Mouse (Mus musculus) urinary bladder, postnatal 4 days (tissue): ENCODE measurements around the gene Neurod2.

Source experiments
- DNase-seq, 2 experiments: peaks; one replicate each; pipeline ENCODE4 v3.0.0; 2021 to 2022; ENCODE audit warnings: low spot score in 2 of 2

The Neurod2 gene

DNA sequence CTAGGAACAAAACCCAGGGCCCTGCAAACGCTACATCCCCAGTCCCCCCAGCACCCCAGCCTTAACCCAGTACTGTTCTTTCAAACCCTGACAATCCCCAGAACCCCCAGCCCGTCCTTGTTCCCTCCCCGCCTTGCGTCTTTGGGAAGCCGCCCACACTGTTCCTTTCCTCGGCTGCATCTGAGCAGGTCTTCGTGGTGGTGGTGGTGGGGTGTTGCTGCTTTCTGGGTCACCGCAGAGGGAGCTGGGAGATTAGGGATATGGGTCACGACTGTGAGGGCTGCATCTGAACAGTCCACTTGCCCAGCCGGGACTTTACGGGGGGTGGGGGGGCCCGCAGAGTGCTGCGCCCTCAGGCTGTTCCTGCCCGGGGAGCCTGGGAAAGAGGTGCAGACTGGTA, 25.0 kb upstream of the Neurod2 start:
- DNase-seq: no peak

DNA sequence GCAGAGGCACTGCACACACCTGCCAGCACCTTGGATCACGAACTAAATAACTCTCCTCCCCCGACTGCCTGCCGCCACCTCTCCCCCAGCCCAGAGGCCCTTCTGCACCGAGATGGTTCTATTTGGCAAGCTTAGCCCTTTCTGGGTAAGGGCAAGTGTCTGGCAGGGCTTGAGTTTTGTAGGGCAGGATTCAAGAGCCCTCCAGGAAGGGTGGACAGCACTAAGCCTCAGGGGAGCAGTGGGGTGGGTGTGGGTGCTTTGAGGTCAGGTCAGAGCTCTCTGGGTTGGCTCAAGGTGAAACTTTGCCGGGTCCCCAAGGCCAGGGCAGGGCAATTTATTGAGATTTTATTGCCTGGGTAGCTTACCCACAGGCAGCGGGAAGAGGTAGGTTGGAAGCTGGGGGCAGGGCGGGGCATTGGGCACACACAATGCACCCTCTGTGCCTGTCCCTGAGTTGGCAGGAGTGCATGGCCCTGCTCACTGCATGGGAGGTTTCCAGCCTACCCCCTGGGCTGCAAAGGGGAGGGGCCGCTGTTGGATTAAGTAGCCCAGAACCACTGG, 24.3 kb upstream of the Neurod2 start:
- no peak for DNase-seq

DNA sequence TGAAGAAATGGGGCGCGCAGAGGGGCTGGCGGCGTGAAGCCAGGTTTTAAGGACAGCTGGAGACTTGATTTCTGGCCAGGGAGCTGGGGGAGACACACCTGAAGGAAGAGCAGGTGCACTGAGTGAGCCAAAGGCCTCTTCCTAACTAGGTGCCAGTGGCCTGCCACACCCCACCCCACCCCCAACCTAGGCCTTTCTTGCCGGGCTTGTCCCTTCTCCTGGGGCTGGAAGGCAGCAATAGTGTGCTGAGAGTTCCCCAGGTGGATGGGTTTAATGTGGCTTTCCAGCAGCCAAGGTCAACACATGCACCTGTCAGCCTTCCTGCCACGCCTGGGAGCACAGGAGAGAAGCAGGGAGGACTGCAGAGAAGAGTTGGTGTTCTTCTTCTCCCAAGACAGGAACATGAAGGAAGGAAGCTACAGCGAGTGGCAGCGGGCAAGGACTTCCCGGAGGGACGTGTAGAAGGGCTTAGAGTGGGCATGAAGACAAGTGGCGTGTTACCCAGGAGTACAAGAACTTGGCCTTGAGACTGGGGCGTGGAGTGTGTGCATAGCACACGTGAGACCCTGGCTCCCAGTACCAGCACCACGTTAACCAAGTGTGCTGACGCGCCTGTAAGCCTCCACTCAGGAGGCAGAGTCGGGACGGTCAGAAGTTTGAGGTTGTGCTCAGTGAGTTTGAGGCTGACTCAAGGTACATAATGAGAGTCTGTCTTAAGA, 23.0 kb upstream of the Neurod2 start:
- DNase-seq: no peak

DNA sequence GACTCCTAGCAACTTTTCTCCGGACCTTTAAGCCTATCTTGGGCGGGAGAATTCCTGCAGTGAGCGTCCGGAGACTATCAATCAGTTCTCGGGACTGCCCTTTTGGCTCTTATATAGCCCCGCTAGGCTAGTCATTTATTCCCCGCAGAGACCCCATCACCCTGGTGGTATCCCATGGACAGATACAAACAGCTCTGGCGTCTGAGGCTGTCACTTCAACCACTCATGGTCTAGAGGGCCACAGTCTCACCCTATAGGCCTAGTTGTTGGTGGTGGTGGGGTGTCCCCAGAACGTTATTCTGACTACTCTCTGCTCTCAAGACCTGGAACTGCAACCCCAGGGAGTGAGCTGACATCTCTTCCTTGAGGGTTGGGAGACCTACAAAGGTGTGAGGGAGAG, 19.9 kb upstream of the Neurod2 start:
- DNase-seq: no peak

DNA sequence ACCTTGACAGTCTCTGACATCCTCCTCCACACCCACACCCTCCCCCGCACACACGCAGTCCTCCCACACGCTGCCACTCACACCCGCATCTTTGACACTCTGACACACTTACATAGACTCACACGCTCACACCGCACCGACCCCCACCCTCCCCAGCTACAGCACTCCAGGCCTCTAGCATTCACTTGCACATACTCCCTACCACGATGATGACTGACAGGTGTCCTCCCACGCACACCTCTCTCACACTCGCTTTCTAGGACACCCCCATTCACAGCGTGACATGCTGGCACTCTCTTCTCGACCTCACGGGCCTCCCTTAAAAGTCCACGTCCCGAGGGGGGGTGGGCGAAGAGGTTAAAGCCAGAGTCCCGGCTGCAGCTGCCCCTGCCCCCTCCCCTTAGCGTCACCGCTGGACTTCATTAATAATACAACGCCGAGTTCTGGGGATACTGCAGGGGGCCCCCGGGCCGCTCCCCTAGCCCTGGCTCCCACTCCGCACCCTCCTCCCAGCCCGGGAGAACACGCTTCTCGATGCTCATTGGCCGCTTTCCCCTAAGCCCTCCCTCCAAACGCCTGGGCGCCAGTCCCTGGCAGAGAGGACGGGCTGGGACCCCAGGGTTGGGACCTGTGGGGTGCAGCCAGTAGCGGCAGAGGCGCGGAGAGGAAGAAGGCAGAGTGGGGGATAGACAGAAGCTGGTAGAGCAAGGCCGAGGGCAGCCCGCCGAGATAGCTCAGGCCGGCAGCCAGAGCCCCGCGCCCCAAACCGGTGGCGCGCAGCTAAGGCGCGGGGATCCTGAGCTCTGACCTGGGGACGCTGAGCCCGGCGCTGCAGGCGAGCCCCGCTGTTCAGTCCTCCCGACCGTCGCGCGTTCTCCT, 18.9 kb upstream of the Neurod2 start, which contains the start of gene Ppp1r1b:
Ppp1r1b (plus strand) TSS at position 322 of the 879 bp plus-strand sequence.
- peak in 1 of 2 experiments; percentile 33 for DNase-seq

DNA sequence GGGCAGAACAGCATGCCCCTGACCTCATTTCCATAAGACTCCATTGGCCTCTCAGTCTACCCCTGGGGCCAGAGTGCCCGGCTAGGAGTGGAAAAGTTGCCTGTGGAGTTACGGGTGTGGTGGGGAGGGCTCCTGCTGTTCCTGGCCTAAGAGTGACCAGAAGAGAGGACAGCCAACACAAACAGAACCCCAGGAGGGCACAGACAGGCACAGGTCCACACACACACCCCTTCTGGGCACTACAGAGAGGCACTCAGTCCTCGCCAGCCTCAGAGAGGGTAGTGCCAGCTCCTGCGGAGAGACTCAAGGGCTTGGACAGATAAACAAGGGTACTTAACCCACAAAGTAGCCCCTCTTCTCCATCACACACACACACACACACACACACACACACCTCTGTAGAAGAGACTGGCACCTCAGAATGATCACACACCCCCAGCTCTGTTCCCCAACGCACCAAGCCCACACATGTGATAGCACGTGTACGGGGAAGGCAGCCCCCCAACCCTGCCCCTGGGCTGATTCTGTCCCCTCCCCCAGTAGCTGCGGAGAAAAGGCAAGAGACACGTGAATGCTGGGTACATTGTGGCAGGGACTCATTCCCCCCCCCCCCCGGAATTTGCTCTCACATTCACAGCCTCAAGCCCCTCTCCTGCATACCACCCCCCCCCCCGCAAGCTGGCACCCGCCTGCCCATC, 18.1 kb upstream of the Neurod2 start:
- DNase-seq: no peak

DNA sequence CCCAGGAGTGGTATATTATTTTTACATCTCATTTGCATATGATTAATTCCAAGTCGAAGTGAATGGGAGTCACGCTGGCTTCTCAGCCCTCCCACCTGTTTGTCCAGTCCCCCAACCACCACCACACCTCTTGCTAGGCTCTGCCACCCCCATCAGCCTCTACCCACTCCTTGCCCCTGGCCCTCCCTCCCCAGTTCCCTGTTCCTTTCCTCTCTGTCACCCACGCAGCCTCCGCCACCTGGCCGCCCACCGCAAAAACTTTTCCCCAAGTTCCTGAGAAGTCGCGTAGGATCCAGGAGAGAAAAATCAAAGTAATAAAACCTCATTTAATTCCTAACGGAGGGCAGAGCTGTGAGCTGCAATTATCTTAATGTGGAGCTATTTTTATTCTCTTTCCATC, 16.7 kb upstream of the Neurod2 start:
- DNase-seq: no peak

DNA sequence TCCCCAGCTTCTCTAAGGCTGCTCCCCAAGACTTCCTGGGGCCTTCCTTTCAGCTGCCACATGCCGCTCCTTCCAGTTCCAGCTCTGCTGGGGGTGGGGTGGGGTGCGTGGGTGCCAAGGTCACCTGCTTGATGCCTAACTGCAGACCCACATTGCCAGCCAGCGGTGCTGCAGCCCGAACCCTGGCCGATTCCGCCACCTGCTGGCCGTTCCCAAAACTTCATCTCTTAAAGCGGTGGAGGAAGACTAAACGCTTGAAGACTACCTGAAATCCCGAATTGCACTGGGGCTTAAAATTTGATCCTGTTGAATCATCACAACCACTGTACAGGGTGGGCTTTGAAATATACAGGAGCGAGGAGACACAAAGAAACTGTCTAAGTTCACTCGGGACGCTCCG, 15.8 kb upstream of the Neurod2 start:
- DNase-seq: peak; percentile 60 to 87

DNA sequence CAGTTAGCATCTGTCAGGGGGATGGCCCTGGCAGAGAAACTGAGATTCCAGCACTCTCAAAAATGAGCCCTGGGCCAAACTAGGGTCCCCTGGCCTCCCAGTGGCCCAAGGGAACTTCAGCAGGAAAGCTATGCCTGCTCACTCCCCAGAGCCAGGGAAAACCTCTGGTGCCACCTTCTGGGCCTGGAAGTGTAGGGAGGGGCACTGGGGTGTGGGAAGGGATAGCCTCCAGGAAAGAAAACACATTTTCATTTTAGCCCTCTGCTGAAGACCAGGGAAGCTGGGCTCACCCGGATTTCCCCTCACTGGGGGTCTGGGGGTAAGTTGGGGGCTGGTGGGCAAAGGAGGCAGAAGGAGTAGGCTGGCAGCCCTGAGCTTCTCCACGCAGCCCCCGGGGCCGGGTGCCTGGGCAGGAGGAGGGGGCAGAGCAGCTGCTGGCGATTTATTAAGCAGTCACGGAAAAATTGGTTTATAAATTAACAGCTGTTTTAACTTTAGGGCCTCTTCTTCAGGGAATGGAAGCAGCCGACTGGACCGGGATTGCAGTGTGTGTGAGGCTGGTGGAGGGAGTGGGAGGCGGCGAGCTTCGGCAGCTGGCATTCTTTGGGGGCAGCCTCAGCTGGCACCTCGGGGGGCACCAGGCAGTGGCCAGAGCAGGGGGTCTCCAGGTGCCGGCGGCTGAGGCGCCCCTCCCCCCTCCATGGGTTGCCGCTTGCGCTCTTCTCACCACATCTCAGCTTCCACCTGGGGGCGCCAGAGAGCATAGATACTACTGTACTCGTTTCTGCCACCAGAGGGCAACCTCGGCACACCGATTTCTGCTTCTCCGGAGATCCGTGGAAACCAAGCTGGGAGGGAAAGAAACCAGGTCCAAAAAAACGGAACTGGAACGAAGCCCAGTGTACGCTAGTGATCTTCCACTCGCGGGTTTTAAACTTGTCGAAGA, 12.8 kb upstream of the Neurod2 start:
- DNase-seq: peak; percentile 83 to 92

DNA sequence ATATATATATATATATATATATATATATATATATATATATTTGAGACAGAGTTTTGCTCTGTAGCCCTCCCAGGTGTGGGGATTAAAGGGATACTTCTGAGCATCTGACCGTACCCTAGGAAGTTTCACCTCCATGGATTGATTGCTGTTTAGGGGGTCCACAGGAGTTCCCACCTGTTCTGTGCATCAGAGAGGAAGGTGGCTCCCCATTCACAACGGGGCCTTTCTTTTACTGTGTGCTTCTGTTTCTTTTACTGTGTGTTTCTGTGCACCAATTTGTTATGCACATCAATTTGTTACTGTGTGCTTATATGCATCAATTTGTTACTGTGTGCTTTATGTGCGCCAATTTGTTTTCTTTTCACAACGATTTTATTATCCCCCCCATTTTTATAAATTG, 11.7 kb upstream of the Neurod2 start:
- DNase-seq: no peak

DNA sequence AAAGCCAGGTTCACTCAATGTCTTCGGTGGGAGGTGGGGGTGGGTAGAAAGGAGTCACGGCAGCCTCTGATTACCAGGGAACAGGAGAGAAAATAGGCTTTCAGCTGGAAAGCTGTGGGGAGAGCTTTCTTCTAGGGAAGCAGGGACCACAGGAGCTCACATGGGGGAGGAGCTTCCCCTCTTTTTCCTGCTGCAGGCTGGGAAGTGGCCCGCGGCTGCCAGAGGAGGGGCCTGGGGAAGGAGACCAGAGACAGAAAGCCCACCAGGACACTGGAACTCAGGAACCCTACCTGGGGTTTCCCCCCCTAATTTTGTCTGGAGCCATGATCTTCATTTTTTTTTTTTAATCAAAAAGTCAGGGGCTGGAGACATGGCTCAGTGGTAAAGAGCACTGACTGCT, 11.1 kb upstream of the Neurod2 start:
- no peak for DNase-seq

DNA sequence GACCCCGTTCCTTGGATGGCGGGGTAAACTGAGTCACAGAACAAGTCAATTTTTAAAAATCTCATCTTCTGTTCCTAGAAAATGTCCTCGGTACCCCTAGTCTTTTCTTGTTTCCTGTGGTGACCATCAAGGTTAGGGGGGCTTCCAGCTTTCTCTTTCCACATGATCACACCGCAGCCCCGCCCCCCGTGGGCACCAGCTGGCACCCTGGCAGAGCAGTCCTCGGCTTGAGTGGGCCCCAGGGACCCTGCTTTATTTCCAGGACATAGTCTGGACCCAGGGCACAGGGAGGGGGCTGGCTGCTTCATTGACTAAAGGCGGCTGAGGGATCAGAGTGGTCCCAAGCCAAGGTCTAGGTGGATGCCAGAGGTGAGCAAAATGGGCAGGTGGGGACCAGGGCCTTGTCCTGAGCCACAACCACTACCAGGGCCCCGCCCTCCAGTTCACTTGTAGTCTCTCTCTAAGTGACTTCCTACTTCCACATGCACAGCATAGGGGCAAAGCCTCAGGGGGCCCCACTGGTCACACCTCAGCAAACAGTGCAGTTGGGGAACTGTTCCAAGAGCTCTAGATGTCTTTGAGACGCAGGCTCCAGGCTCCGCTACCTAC, 10.3 kb upstream of the Neurod2 start:
- DNase-seq: no peak

DNA sequence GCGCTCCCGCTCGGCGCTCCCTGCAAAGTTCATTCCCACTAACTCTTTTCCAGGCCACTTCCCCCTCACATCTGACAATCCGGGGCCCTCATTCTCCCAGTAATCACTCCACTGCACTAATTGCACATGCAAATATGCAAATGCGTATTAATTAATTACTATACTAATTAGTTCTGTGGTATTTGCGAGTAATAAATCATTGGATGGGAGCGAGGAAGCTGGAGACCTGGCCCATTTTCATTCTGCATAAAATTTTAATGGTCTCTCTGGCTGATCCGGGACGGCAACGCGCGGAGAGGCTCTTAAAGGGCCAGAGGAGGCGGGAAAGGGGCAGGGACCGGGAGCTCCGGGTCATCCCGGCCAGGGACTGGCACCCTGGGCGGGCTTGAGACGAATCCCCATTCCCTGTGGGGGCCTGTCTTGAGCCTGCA, 9.6 kb upstream of the Neurod2 start:
- no peak for DNase-seq

DNA sequence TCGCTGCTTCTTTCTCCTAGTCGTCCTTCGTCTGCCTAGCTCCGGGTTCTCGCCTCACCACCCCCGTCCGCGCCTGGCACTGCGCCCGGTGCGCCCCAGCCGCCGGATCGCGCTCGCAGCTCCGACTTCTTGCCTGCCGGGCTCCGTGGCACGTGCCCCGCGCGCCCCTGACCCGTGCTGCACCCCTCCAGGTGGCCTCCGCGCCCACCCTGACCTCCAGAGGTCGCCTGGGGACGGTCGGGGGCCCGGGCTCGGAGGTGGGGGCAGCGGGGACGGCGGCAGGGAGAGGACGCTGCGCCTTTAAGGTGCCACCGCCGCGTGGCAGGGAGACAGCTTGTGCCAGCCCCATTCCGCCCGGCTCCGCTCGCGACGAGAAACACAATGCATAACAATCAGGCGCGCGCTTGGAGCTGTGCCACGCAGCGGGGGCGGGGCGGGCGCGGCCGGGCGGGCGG, 9.1 kb upstream of the Neurod2 start:
- DNase-seq: peak in 1 of 2 experiments; percentile 45

DNA sequence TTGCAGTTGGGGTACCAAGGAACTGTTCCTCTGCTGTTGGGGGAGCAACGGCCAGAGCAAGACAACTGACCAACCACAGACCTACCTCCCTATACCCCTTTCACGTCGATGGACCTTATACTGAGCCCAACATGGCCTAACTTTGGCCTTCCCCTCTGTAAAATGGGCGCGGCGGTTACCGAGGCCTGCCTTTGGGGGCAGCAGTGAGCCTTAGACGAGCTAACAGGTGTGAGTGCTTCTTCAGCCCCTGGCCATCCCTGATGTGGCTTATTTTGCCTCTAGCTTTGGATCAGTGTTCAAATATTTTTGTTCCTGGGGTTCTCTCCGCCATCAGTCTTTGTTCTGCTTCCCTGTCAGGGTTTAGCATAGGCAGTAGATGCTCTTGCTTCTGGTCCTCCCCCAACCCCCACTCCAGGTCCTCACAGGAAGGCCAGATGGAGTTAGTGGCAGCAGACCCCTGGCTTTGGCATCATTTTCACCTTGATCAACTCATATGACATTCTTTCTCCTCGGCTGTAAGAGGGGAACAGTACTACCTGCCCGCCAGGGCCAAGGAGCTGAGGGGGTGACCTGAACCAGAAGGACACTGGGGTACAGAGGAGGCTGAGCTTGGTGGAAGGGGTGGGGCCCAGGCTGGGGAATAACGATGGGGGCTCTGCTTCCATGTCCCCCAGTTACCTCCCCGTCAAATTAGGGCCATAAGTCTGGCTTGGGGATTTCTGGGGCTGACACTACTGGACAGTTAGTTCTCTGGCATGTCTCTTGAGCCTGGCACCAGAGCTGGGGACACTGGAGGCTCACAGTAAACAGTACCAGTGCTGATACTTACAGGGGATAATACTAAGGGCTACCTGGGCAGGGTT, 7.0 kb upstream of the Neurod2 start:
- DNase-seq: no peak

DNA sequence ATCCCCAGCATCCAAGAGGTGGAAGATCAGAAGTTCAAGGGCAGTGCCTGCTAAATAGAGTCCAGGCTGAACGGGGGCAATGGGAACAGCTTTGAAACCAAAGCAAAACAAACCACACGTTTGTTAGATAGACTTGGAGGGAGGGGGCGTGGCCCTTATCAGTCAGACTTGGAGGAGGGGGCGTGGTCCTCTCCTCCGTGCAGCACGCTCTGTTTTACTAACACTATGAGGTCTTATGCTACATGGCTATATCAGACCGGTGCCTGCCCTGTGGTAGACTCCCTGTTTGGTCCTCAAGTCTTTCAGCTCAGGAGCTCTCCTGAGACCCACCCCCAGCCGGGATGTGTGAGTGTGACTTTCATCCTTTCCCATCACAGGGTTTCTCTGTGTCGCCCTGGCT, 5.8 kb upstream of the Neurod2 start:
- no peak for DNase-seq

DNA sequence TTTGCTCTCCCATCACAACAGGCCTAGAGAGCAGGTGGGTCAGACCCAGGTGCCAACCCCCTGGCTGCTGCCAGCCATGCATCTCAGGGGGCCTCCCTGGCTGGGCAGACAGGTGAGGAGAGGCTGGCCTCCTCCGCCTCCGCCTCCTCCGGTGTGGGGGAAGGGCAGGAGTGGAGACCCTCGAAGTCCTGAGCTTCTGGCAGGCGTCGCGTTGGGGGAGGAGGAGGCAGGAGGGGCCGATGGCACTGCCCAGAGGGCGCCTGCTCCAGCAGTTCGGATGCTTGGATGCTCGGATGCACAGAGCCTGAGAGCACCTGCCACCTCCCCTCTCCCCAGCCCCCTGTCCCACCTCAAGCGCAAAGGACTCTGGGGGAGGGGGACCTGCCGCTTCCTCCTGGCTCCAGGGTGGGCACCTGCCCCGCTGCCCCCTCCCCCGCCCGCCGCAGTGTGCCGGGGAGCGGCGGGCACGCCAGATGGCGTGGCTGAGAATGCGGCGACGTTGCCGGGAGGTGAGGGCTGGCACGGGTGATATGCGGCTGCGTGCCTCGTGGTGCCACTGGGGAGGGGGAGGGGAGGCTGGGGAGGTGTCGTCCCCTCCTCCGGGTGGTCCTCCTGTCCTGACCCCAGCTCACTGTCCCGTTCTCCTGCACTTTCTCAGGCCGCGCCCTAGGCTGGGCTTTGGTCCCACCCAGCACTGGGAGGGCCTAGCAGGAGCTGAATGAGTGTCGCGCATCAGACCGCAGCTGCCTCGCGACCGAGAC, 4.7 kb upstream of the Neurod2 start:
- no peak for DNase-seq

DNA sequence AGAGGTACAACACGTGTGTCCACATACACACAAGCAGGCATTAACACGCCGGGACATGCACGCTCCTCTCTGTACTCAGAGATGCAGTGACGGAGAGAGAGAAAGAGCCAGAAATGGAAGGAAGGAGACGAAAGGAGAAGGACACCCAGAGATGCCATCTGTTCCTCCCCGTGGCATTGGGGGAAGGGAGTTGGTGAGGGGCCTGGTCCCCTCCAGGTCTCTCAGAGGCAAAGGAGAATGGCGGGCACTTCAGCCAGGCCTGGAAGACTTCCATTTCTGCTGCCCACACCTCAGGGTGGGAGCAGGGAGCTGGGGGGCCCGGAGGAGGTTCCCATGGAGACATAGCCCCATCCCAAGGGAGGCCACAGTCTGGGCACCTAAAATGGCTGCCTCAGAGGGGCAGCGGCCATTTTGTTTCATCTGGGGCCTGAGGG, 3.8 kb upstream of the Neurod2 start:
- DNase-seq: no peak

DNA sequence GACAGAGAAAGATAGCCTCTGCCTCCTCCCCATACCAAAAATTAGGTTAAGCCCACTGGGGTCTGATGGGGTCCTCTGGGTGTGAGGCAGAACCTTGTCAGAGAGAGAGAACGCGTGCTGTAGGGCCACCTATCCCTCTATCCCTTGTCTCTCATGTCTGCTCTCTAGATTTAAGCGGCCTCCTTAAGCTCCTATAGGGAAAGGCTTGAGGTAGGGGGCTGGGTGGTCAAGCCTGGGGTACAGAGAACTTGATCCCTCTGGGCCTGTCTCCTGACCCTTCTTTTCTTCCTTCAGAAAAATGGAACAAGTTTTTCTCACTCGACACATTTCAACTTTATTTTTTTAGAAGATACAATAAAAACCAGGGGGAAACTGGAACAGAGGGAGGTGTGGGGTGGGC, 3.4 kb upstream of the Neurod2 start:
- no peak for DNase-seq
